Mouse (Mus musculus) MEL (cell line): ENCODE measurements at regions not wholly inside any gene's neighbourhood (a gene's known extent, or its start where the extent isn't known, plus 50 kb on each side); places are given as distances from the start of the nearest gene placed in this dataset.
"Not testable (repeated sequence)": the region's sequence is repeated elsewhere in the genome, so short reads cannot be mapped to it uniquely, and the experiment has no call there.

Source experiments
- DNase-seq: peaks from one replicate; pipeline ENCODE4 v3.0.0; 2011; ENCODE audit warnings: low read depth, low spot score
- H3K27ac ChIP-seq: 2 replicates; pipeline ENCODE4 v1.5.1; 2012; ENCODE audit warnings: low read depth, mild to moderate bottlenecking, control low read depth, low read length, moderate library complexity; ENCODE audit not compliant: control insufficient read depth
- H3K27me3 ChIP-seq, 2 experiments: fragments of 150-350 bp in 1 of 2; sonication (generic) in 1 of 2; 2 replicates each; pipeline ENCODE4 v1.6.1; 2012; ENCODE audit warnings: low read length in 2 of 2, mild to moderate bottlenecking in 2 of 2, improper control_type of control experiment in 1 of 2, moderate library complexity in 1 of 2; ENCODE audit not compliant: insufficient read depth in 2 of 2, control insufficient read depth in 1 of 2
- H3K36me3 ChIP-seq, 2 experiments: 2 replicates each; pipeline ENCODE4 v1.6.1; 2012 to 2014; ENCODE audit warnings: low read length in 2 of 2, improper control_type of control experiment in 1 of 2, inconsistent platforms in 1 of 2, mild to moderate bottlenecking in 1 of 2; ENCODE audit not compliant: insufficient read depth in 2 of 2, control insufficient read depth in 1 of 2
- H3K4me1 ChIP-seq, 2 experiments: fragments of 150-350 bp in 1 of 2; sonication (generic) in 1 of 2; 2 replicates each; pipeline ENCODE4 v1.6.1; 2012; ENCODE audit warnings: low read length in 2 of 2, improper control_type of control experiment in 1 of 2, mild to moderate bottlenecking in 1 of 2; ENCODE audit not compliant: insufficient read depth in 2 of 2, control insufficient read depth in 1 of 2
- H3K4me3 ChIP-seq, 2 experiments: fragments of 150-350 bp in 1 of 2; sonication (generic) in 1 of 2; 2 replicates each; pipeline ENCODE4 v1.5.1; 2012; ENCODE audit warnings: low read depth in 2 of 2, low read length in 2 of 2, mild to moderate bottlenecking in 2 of 2, moderate library complexity in 2 of 2, control low read depth in 1 of 2, improper control_type of control experiment in 1 of 2; ENCODE audit not compliant: control insufficient read depth in 1 of 2, insufficient read depth in 1 of 2
- H3K79me2 ChIP-seq: 2 replicates; pipeline ENCODE4 v1.6.1; 2012; ENCODE audit warnings: mild to moderate bottlenecking, low read length, moderate library complexity; ENCODE audit not compliant: control insufficient read depth, poor library complexity, insufficient read depth
- H3K9ac ChIP-seq: 2 replicates; pipeline ENCODE4 v1.6.1; 2012; ENCODE audit warnings: low read depth, mild to moderate bottlenecking, control low read depth, low read length, moderate library complexity; ENCODE audit not compliant: control insufficient read depth, poor library complexity, severe bottlenecking
- H3K9me3 ChIP-seq: fragments of 150-350 bp; sonication (generic); replicated peaks from 2 replicates; pipeline ENCODE4 v1.6.1; 2012; ENCODE audit warnings: mild to moderate bottlenecking, low read length, improper control_type of control experiment, moderate library complexity; ENCODE audit not compliant: insufficient read depth
- BHLHE40 ChIP-seq: IDR thresholded peaks from 2 replicates; pipeline ENCODE4 v1.6.1; 2012; ENCODE audit warnings: low read depth, mild to moderate bottlenecking, inconsistent platforms, low read length, improper control_type of control experiment, borderline replicate concordance
- CHD1 ChIP-seq: IDR thresholded peaks from 2 replicates; pipeline ENCODE4 v1.6.1; 2012; ENCODE audit warnings: low read depth, mild to moderate bottlenecking, inconsistent platforms, low read length, improper control_type of control experiment
- E2F4 ChIP-seq: IDR thresholded peaks from 2 replicates; pipeline ENCODE4 v1.6.1; 2011; ENCODE audit warnings: low read depth, low read length, improper control_type of control experiment, borderline replicate concordance
- GATA1 ChIP-seq: IDR thresholded peaks from 2 replicates; pipeline ENCODE4 v1.6.1; 2011; ENCODE audit warnings: low read depth, low read length, improper control_type of control experiment
- MXI1 ChIP-seq: IDR thresholded peaks from 2 replicates; pipeline ENCODE4 v1.6.1; 2011; ENCODE audit warnings: mild to moderate bottlenecking, low read depth, low read length, improper control_type of control experiment
- MYB ChIP-seq: IDR thresholded peaks from 2 replicates; pipeline ENCODE4 v1.6.1; 2011; ENCODE audit warnings: mild to moderate bottlenecking, low read depth, low read length, improper control_type of control experiment
- MYC ChIP-seq: IDR thresholded peaks from 2 replicates; pipeline ENCODE4 v1.6.1; 2011; ENCODE audit warnings: low read depth, mild to moderate bottlenecking, low read length, improper control_type of control experiment, moderate library complexity
- NELFE ChIP-seq: IDR thresholded peaks from 2 replicates; pipeline ENCODE4 v1.6.1; 2011; ENCODE audit warnings: low read depth, low read length, improper control_type of control experiment
- NRF1 ChIP-seq: IDR thresholded peaks from 2 replicates; pipeline ENCODE4 v1.6.1; 2014; ENCODE audit warnings: low read depth, mild to moderate bottlenecking, inconsistent platforms, low read length, improper control_type of control experiment, moderate library complexity; ENCODE audit not compliant: poor library complexity, insufficient read depth, severe bottlenecking
- POLR2A ChIP-seq, 2 experiments: IDR thresholded peaks; 2 replicates each; pipeline ENCODE4 v1.6.1; 2011 to 2012; ENCODE audit warnings: low read length in 2 of 2, mild to moderate bottlenecking in 2 of 2, control low read depth in 1 of 2, improper control_type of control experiment in 1 of 2, low read depth in 1 of 2, moderate library complexity in 1 of 2; ENCODE audit not compliant: control insufficient read depth in 1 of 2, insufficient read depth in 1 of 2, poor library complexity in 1 of 2
- POLR2AphosphoS2 ChIP-seq: IDR thresholded peaks from 2 replicates; pipeline ENCODE4 v1.6.1; 2011; ENCODE audit warnings: low read length, improper control_type of control experiment
- RCOR1 ChIP-seq: IDR thresholded peaks from 2 replicates; pipeline ENCODE4 v1.6.1; 2012; ENCODE audit warnings: low read depth, mild to moderate bottlenecking, inconsistent platforms, low read length, improper control_type of control experiment
- SMC3 ChIP-seq: IDR thresholded peaks from 2 replicates; pipeline ENCODE4 v1.6.1; 2011; ENCODE audit warnings: low read depth, low read length, improper control_type of control experiment
- TCF12 ChIP-seq: IDR thresholded peaks from 2 replicates; pipeline ENCODE4 v1.6.1; 2014; ENCODE audit warnings: low read depth, mild to moderate bottlenecking, inconsistent platforms, low read length, improper control_type of control experiment, moderate library complexity
- UBTF ChIP-seq: IDR thresholded peaks from 2 replicates; pipeline ENCODE4 v1.6.1; 2012; ENCODE audit warnings: low read depth, mild to moderate bottlenecking, inconsistent platforms, low read length, improper control_type of control experiment, moderate library complexity, borderline replicate concordance; ENCODE audit not compliant: insufficient read depth

GRCm38 (mm10) chr12:8436553-8436952 is 63.3 kb downstream of the Rhob start:
- TF ChIP-seq NRF1 (no peak), UBTF (no peak), CHD1 (no peak)
- no peaks in the 10 kb centered on the region for H3K9me3 ChIP-seq

GRCm38 (mm10) chr12:8435651-8436348 is 64.0 kb downstream of the Rhob start:
- not testable (repeated sequence) for H3K27me3 ChIP-seq, H3K9ac ChIP-seq, H3K79me2 ChIP-seq, H3K27ac ChIP-seq, H3K4me1 ChIP-seq, H3K4me3 ChIP-seq, H3K36me3 ChIP-seq, H3K9me3 ChIP-seq
- DNase-seq: peak; percentile 4

More at GRCm38 (mm10) chr12:8436553-8436952, 63.3 kb downstream of the Rhob start:
- H3K9ac ChIP-seq: no peak overlapping the region
- no peaks in the 10 kb centered on the region for H3K27me3 ChIP-seq
- H3K4me1 ChIP-seq: no peaks in the 10 kb centered on the region
- H3K4me3 ChIP-seq: no peak overlapping the region
- no peak for DNase-seq
- no peak overlapping the region for H3K27ac ChIP-seq
- H3K36me3 ChIP-seq: no peaks in the 10 kb centered on the region
- no peaks in the 10 kb centered on the region for H3K79me2 ChIP-seq

- Histone ChIP-seq H3K9me3 (no peaks in the 10 kb centered on the region), H3K4me1 (no peaks in the 10 kb centered on the region), H3K36me3 (no peaks in the 10 kb centered on the region), H3K9ac (no peak overlapping the region), H3K79me2 (no peaks in the 10 kb centered on the region), H3K27ac (no peak overlapping the region), H3K4me3 (no peak overlapping the region), H3K27me3 (no peaks in the 10 kb centered on the region; a peak in 1 of 4 replicates)
- TF ChIP-seq POLR2AphosphoS2 (no peak), MXI1 (no peak), NELFE (no peak), CHD1 (no peak), BHLHE40 (no peak), TCF12 (no peak), SMC3 (no peak), MYC (no peak), GATA1 (no peak), RCOR1 (no peak), POLR2A (IDR thresholded peaks at IDR 0.05; ENCODE audit: control insufficient read depth in 1 of 2, insufficient read depth in 1 of 2, low read depth in 1 of 2, low read length in 2 of 2, poor library complexity in 1 of 2) (no peak), MYB (no peak), E2F4 (no peak)
- DNase-seq: no peak
Measured at GRCm38 (mm10) chr12:8428228-8428990, 71.4 kb downstream of the Rhob start.
